Mouse (Mus musculus): ENCODE data around the gene Zzz3. TPM values are rescaled to one million over a fixed set of nuclear protein-coding genes. Genes with fewer than 3 reads are reported as not detected.

Zzz3 gene
- total RNA-seq, 2 experiments from 2014 or later, result 29.2 to 33.3 TPM

DNA sequence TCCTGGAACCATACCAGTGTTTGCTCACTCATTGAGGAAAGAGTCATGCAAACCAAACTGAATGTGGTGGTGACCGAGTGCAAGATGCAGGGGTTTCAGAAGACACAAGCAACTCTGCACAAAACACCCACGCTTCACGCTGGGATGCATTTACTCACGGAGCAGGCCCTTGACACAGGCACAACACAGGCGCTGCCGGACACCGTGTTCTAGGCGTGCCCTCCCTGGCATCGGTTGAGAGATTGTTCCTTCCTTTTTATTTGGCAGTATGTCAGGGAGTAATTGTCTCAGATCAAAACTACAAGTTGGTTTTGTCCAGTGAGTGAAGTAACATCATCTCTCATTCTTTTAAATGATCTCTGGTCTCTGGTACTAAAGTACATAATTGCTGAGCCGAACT is 67.6 kb downstream of the Zzz3 start:
- intact Hi-C loops (cut with DNase I), result no loop called here
- no peak for DNase-seq

DNA sequence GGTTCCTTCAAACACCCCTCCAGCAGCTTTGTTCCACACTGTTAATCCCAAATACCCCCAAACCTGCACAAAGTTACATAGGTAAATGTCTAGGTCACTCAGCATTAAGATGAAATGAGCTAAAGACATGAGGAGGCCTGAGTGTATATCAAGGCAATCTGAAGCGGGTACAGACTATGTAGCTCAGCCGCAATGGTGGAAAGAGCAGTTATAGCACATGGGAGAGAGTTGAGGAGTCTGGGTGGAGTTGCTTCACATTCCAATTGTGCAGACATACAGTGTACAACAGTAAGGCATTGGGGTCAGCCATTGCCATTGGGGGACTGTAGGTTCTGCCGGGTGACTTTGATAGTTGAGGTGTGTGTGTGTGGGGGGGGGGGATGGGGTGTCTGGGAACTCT is 69.2 kb downstream of the Zzz3 start:
- intact Hi-C loops (cut with DNase I), result no loop called here
- DNase-seq, result no peak

DNA sequence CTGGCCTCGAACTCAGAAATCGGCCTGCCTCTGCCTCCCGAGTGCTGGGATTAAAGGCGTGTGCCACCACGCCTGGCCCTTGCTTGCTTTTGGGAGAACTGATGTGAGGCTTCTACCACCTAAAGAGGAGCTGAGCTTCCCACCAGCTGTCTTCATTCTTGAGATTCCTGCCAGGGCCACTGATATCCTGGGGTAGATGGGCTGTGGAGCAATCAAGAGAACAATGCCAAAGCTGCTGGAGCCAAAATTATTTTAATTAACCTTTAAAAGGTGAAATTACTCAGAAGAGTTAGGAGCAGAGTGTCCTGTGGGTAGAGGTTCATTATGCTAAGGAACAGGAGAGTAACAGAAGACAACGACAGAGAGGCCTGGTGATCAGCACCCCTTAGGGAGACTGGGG is 70.1 kb downstream of the Zzz3 start:
- DNase-seq, result no peak
- intact Hi-C loops (cut with DNase I), result no loop called here

DNA sequence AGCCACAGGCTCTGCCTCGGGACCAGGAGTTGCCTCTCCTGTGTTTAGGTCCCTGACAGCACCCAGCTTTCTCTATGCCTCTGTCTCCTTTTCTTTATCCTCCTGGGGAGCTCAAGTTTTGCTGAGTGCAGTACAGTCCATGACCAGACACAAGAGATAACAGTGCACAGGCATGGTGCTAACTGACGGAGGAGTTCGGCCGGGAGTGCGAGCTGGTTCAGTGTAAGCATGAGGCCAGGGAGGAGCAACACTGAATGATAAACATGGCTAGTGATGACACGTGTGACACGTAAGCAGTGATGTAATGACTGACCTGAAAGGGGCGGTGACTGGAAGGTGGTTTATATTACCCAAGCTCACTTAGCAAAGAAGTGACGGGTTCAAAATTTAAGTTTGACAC is 71.6 kb downstream of the Zzz3 start:
- intact Hi-C loops (cut with DNase I), result no loop called here
- DNase-seq, result no peak

DNA sequence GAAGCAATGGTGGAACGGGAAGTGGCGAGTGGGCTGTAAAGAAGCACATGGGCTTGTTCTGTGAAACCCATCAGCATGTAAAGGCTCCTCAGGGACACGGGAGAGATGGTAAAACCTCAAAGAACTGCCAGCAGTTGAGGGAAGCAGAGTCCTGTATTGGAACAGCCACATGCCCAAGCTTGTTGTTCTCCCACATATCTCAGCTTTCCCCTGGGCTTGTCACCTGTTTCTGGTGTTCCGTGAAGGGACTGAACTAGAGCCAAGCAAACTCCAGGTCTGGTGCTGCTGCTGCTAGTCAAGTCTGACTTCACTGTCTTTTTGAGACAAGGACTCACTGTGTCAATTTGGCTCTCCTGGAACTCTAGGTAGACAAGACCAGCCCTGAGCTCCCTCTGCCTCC is 72.0 kb downstream of the Zzz3 start:
- intact Hi-C loops (cut with DNase I), result no loop called here
- peak in 1 of 2 experiments; percentile 41 for DNase-seq

DNA sequence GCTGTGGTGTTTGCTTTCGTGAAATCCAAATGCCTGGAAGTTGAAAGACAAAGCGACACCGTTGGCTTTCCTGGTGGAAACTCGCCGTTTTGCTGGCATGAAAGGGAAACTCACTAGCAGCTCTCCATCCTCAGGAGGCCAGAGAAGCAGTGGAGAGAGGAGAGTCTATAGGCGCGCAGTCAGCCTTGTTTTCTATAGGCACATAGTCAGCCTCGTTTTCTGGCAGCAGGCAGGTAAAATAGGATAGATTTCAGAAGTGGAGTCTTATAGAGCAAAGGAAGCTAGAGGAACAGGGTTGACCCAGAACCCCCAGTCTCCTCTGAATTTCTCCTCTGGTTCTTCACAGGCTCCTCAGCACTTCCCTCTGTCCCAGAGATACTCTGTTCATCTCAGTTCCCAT is 72.8 kb downstream of the Zzz3 start:
- intact Hi-C loops (cut with DNase I), result no loop called here

DNA sequence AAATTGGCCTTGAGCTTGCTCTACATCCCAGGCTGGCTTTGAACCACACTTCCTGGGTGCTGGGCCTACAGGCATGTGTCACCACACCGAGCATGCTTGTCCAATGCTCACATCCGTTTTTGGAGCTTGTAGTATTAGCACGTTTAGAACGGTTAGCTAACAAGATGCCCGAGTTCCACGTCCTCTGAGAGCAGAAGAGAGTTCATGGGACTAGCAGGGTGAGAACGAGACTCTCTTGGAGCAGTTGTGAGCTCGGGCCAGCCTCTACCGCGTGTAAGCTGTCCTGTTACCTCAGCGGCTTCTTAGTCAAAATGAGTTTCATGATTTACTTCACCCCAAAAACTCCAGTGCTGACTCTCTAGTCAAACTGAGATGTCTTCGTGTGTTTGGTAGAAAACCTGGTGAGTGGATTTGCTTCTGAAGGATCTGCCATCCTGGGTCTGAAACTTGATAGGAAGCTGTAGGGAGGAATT is 73.3 kb downstream of the Zzz3 start:
- intact Hi-C loops (cut with DNase I), result no loop called here
- no peak for DNase-seq

More for the DNA sequence above, 72.8 kb downstream of the Zzz3 start:
- DNase-seq, result no peak

DNA sequence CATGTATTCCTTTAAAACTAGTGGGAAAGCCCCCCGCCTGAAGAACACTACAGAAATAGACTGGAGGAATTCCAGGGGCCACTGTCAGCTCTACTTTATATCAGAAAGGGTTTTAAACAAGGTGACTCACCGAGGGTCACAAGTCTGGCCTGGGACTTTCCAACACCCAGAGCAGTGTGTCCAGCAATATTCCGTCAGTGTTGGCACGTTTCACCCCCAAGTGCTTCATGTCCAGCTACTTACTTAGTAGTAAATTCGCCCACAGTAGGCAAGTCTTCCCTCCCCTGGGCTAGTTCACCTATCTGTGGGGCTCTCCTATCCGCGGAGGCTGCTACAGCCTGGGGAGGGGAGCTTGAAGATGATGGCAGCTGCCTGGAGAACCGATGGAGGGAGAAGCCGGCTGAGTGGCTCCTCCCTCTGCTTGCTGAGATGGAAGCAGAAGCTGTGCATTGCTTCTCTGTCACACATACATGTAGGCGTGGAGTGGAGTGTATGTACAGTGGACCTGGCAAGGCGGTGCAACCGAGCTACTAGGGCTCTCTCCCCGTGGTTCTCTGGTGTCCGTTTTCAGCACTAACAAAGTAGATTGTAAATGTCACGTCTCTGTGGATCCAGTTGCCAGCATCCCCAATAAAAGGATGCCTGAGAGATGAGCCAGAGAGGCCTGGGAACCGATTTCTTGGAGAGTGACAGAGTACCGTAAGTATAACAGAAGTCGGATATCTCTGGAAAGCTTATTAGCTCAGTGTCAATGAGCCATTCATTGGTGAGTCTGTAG is 74.3 kb downstream of the Zzz3 start:
- DNase-seq, result peak; percentile 36 to 37
- intact Hi-C loops (cut with DNase I), result no loop called here

DNA sequence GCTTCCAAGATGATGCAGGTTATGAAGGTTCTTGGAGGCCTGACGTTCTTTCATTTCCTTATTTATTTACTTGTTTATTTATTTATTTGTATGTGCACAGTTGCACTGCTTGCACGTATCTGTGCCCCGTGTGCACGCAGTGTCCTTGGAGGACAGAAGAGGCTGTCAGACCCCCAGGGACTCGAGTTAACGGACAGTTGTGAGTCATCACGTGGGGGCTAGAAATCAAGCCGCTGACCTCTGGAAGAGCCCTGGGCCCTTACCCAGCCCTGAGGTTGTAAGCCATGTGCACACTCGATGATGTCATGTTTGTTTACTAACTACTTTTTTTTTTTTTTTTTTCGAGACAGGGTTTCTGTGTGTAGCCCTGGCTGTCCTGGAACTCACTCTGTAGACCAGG is 75.1 kb downstream of the Zzz3 start:
- intact Hi-C loops (cut with DNase I), result no loop called here
- DNase-seq, result no peak

DNA sequence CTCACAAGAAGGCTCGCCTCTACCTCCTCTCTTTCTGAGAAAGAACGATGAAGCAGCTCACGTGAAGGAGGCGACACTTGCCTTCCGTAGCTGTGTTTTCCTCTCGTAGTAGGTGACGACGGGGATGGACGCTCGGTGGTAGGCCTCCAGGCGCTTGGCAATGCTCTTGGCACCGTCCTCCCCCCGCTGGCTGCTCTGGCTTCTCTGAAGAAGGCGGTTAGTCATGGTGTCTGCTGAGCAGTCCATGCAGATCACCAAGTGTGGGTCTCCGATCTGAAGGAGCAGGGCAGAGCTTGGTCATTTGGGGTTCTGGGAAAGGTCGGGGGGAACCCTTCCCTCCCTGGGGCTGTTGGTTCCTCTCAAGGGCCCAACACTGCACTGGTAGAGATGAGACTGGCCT is 77.4 kb downstream of the Zzz3 start:
- intact Hi-C loops (cut with DNase I), result no loop called here
- DNase-seq, result no peak

DNA sequence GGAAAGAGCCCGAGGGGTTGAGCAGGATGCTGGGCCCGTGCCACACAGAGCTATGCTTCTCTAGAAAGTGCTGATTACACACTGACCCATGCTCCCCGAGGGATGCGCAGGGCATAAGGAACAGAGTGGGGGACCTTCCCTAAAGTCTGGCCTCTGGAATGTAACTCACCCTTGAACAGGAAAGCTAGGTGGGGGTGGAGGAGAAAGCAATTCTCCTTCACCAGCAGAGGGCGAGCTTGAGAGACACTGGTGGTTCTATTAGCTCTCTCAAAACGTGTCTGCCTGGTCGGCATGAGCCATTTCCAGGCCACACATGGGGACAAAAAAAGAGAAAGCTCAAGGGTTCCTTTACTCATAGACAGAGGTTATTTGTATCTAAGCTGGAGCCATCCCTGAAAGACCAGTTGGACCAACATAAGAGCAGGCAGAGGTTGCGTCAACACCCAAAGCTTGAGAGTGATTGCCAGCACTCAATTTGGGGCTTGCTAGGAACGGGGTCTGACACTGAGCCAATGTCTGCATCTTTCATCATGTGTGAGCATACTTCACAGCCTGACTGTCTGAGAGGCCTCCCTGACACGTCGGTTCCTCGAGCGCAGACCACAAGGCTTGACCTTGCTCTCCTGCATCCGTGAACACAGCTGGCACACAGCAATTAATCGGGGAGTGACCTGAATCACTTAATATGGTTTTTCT is 79.5 kb downstream of the Zzz3 start:
- intact Hi-C loops (cut with DNase I), result loop anchor here (1.0 kb wide), 1 partner anchor 276 kb away; no protein-coding TSS in a partner anchor

DNA sequence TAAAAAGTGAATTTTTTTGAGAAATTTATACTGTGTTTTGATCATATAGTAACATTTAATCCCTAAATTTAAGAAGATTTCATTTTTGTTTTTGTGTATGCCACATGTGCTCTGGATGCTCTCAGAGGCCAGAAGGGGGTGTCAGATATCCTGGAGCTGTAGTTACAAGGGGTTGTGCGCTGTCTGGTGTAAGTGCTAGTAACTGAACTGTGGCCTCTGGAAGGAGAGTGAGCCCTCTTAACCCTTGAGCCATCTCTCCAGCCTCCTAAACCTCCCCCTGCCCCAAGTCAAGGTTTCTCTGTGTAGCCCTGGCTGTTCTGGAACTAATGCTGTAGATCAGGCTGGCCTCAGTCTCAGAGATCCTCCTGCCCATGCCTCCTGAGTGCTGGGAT is 80.0 kb downstream of the Zzz3 start:
- intact Hi-C loops (cut with DNase I), result loop anchor here (1.0 kb wide), 1 partner anchor 275 kb away; no protein-coding TSS in a partner anchor
- DNase-seq, result no peak

More for the DNA sequence above, 79.5 kb downstream of the Zzz3 start:
- DNase-seq, result peak; percentile 62 to 80

DNA sequence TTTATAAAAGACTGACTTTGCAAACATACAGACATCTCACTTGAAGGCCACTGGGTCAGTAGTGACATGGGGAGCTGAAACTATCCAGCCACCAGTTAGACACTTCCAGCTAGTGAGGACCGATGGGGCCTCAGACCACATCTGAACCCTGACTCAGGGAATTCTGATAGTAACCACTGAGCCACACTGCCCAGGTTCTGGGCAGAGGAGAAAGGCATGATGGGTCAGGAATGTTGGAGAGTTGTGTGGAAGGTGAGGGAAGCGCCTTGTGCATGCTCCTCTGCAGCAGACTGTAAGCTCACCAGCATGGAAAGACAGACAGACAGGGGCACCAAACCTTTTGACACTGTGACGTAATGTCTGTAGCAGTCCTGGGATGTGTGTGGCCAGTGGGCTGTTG is 80.6 kb downstream of the Zzz3 start:
- intact Hi-C loops (cut with DNase I), result loop anchor here (1.0 kb wide), 1 partner anchor 274 kb away; no protein-coding TSS in a partner anchor
- DNase-seq, result no peak

DNA sequence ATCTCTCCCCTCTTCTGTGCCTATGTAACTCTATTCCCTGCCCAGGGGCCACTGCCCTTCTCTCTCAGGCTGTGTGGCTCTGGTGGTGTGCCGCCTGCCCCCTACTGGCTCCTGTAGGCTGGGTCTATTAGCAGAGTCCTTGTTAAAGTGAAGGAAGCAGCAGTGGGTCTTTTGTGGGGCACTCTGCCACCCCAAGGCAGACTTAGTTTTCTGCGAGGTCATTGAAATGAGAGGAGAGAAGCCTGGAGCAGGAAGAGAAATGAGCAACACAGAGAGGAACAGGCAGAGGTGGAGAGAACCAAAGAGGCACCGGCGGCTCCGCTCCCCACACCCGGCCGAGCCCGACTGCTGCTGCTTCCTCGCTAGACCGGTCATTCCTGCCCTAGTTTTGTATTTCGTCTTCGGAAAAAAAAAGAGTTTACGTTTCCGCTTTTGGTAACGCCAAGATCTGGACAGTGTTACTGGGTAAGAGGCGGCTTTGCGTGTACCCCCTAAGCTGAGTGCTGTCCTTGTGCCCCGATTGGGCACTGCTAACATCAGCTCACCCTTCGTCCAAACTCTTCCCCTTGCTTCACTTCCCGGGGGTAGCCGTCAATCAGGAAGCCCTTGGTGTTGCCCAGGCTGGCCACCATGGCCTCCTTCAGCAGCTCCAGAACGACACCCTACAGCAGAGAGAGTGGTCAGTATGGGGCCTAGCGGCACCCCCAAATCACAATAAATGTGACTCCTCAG is 82.7 kb downstream of the Zzz3 start:
- peak; percentile 76 for DNase-seq
- intact Hi-C loops (cut with DNase I), result loop anchor here (1.0 kb wide), 1 partner anchor 83 kb away; the partner anchor contains the start of gene Zzz3

DNA sequence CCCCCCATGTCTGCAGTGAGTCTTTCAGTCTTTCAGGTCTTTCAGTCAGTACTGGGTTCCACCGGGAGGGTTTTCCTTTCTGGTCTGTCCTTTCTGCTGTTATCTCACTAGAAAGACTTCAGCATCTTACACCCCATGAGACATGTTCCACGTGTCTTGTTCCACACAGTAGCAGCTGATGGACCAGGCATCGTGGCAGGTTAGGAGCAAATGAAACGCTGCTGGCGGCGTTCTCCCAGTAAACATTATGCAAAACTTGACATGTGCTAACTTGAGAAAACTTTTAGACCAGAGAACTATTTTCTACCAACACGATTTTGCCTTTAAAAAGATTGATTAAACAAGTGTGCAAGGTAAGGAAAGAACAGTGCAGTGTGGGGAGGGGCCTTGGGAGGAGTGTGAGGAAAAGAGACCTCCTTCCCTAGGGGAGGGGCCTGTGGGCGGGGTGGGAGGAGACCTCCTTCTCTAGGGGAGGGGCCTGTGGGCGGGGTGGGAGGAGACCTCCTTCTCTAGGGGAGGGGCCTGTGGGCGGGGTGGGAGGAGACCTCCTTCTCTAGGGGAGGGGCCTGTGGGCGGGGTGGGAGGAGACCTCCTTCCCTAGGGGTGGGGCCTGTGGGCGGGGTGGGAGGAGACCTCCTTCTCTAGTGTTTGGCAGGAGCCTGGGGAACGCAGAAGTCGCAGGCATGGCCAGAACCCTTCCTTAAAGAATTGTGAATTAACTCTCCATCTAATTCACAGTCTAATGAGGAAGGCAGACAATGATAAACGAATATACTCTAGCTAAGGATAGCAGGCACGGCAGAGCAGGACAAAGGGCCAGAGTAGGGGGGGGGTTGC is 83.5 kb downstream of the Zzz3 start:
- DNase-seq, result peak; percentile 45 to 58
- intact Hi-C loops (cut with DNase I), result no loop called here

DNA sequence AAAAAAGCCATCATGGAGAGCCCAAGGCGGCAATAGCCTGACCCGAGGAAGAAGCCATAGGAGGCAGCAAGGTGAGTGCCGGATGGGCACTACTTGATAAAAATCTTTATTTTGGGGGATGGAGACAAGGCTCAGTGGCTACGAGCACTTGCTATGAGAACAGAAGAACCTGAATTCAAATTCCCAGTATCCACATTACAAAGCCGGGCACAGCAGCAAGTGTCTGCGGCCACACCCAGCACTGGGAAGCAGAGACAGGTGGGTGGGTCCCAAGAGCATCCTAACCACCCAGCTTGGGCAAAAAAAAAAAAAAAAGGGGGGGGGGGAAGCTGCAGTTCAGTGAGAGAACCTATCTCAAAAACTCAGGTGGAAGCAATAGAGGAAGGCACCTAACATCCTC is 85.1 kb downstream of the Zzz3 start:
- DNase-seq, result no peak
- intact Hi-C loops (cut with DNase I), result no loop called here

DNA sequence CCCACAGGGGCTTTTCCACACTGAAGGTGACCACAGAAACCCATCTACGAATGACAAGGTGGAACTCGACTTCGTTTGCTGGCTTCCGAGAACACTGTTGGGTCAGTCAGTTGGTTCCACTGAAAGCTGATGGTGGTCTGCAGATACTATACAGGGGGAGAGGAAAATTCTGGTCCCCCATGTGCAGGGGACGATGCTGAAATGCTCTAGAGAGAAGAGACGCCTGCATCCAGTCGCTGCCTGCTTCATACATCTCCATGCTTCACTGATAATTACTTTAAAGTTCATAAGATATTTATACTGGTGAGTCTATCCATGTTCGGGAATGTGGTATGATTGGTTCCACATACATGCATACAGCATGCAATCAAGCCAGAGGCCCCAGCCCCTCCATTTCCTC is 86.9 kb downstream of the Zzz3 start:
- DNase-seq, result no peak
- intact Hi-C loops (cut with DNase I), result no loop called here

DNA sequence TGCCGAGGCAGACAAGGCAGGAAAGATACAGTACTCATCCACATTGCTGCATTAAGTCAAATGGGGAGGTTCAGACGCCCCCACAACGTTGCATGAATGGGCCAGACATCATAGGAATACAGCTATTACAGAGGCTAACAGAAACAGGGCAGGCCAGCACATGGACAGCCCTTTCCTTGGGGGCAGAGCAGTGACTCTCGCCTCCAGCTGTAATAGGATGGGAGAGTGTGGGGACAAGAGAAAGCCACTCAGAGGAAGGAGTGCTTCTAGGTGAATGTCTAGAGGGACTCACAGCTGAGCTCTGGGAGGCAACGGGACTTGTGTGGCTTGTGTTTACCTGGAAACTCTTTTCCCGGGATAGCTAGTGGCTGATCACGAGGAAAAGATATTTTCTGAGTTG is 88.5 kb downstream of the Zzz3 start:
- intact Hi-C loops (cut with DNase I), result no loop called here
- no peak for DNase-seq

DNA sequence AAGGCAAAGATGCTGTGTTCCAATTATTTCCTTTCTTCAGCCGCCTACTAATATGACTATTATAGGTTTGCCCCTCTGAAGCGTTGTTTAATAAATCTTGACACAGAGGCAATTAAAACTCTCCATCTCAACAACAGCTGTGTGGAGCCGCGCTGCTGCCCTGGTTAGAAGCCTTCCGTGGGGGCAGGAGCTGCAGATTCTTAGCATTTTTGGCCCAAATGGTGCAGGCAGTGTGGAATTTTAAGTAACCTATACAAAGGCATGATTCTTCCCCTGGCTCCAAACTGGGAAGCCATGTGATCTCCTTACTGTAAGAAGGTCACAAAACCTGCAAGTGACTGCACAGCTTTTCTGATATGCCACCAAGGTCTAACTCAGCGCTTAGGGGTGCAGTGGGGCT is 88.9 kb downstream of the Zzz3 start:
- intact Hi-C loops (cut with DNase I), result no loop called here
- DNase-seq, result no peak

DNA sequence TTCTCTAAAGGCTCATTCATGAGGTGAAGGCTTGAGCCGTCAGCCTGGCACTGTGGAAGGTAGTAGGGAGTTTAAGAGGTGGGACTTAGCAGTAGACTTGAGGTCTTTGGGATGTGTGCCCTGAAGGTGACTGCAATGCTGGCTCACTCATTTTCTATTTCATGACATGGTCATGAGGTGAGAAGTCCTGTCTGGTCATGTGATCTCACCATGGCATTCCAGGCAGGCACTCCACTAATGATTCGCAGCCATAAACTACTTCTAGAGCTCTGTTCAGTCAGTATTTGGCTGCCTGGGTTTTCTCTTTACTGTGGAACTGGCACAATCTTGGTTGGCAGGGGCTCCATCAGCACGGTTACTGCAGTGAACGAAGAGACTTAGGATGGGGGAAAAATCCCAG is 93.7 kb downstream of the Zzz3 start:
- intact Hi-C loops (cut with DNase I), result no loop called here
- no peak for DNase-seq
